Mouse (Mus musculus) spleen, postnatal 36 days (tissue): ENCODE data around the gene Tmem44.

ENCODE experiments used
- DNase-seq, 2 experiments: peaks; one replicate each; pipeline ENCODE4 v3.0.0; 2022; ENCODE audit warnings: low spot score in 2 of 2, mixed read lengths in 1 of 2

The Tmem44 gene

GRCm38 (mm10) chr16:30552621-30553338 is 2.1 kb upstream of the Tmem44 start:
- peak; percentile 29 to 37 for DNase-seq

GRCm38 (mm10) chr16:30549966-30550747 is 485 bp downstream of the Tmem44 start:
- peak; percentile 48 to 55 for DNase-seq

GRCm38 (mm10) chr16:30549516-30549915 is 1.1 kb downstream of the Tmem44 start:
- no peak for DNase-seq

GRCm38 (mm10) chr16:30548291-30548690 is 2.4 kb downstream of the Tmem44 start:
- DNase-seq, result no peak

- DNase-seq, result no peak
Observed at GRCm38 (mm10) chr16:30544693-30545092, 5.9 kb downstream of the Tmem44 start.

GRCm38 (mm10) chr16:30543386-30543785 is 7.3 kb downstream of the Tmem44 start:
- DNase-seq, result no peak

- DNase-seq, result no peak
Observed at GRCm38 (mm10) chr16:30542826-30543225, 7.8 kb downstream of the Tmem44 start.

- DNase-seq, result no peak
Observed at GRCm38 (mm10) chr16:30540107-30541001, 10.3 kb downstream of the Tmem44 start.

GRCm38 (mm10) chr16:30539433-30539832 is 11.2 kb downstream of the Tmem44 start:
- DNase-seq, result peak; percentile 26 to 34

- DNase-seq, result no peak
Observed at GRCm38 (mm10) chr16:30535075-30535474, 15.6 kb downstream of the Tmem44 start.

GRCm38 (mm10) chr16:30533592-30533991 is 17.1 kb downstream of the Tmem44 start:
- DNase-seq, result no peak

- no peak for DNase-seq
Observed at GRCm38 (mm10) chr16:30532929-30533328, 17.7 kb downstream of the Tmem44 start.

- peak in 1 of 2 experiments; percentile 30 for DNase-seq
Observed at GRCm38 (mm10) chr16:30531761-30532406, 18.8 kb downstream of the Tmem44 start.

- DNase-seq, result no peak
Observed at GRCm38 (mm10) chr16:30530815-30531214, 19.8 kb downstream of the Tmem44 start.

- no peak for DNase-seq
Observed at GRCm38 (mm10) chr16:30528386-30528785, 22.3 kb downstream of the Tmem44 start.

GRCm38 (mm10) chr16:30527889-30528288 is 22.8 kb downstream of the Tmem44 start:
- no peak for DNase-seq

GRCm38 (mm10) chr16:30525756-30526155 is 24.9 kb downstream of the Tmem44 start:
- no peak for DNase-seq

- DNase-seq, result no peak
Observed at GRCm38 (mm10) chr16:30524481-30524880, 26.2 kb downstream of the Tmem44 start.

GRCm38 (mm10) chr16:30522253-30522940 is 28.2 kb downstream of the Tmem44 start:
- DNase-seq, result no peak

GRCm38 (mm10) chr16:30521147-30521546 is 29.5 kb downstream of the Tmem44 start:
- no peak for DNase-seq

- peak; percentile 54 to 72 for DNase-seq
Observed at GRCm38 (mm10) chr16:30520361-30520823, 30.2 kb downstream of the Tmem44 start.
